Mouse (Mus musculus) cortical plate, adult 2 months (tissue): ENCODE results near the gene Sult6b1.

Experiments
- CTCF ChIP-seq: fragments of 200-500 bp; IDR thresholded peaks from 2 replicates; pipeline ENCODE4 v1.5.1; 2011; ENCODE audit warnings: mild to moderate bottlenecking, control low read depth, low read length; ENCODE audit not compliant: insufficient read depth; ENCODE audit errors: extremely low read depth
- POLR2A ChIP-seq: fragments of 200-500 bp; IDR thresholded peaks from 2 replicates; pipeline ENCODE4 v1.6.1; 2011; ENCODE audit warnings: mild to moderate bottlenecking, low read length, control low read depth; ENCODE audit not compliant: insufficient read depth; ENCODE audit errors: extremely low read depth

DNA sequence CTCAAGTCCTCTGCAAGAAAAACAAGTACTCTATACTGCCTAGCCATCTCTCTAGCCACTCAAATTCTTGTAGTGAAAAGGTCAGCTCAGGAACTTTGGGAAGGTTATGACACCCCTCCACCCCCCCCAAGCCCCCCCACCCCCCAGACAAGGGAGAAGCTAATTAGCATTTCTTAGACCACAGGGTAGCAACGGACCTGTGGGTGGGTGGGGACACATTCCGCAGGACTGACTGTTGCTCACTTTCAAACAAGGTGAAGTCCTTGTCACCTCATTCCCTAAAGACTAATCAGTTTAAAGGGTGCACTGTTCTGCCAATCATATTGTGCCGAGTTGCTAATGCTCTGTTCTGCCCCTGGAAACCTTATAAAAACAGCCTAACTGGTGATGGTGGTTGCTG lies 7.1 kb upstream of the Sult6b1 start:
- TF ChIP-seq POLR2A (no peak), CTCF (no peak)
